Mouse (Mus musculus) thymus, adult 2 months (tissue): Measurements from ENCODE around the gene Ell. TPM values are rescaled to one million over a fixed set of nuclear protein-coding genes. Genes with fewer than 3 reads are reported as not detected.
A peak's percentile ranks its signal among the peaks of the same experiment; 100 is the strongest.

Experiments
- DNase-seq: peaks from one replicate; pipeline ENCODE4 v3.0.0; 2021
- H3K27ac ChIP-seq: fragments of 200-500 bp; 2 replicates; pipeline ENCODE4 v1.5.1; 2012; ENCODE audit warnings: low read length, control low read depth; ENCODE audit not compliant: control insufficient read depth, insufficient read depth
- H3K27me3 ChIP-seq: fragments of 200-500 bp; 2 replicates; pipeline ENCODE4 v1.6.1; 2012; ENCODE audit warnings: mild to moderate bottlenecking, low read length, moderate library complexity, mixed read lengths; ENCODE audit not compliant: control insufficient read depth, insufficient read depth
- H3K36me3 ChIP-seq: fragments of 200-500 bp; 2 replicates; pipeline ENCODE4 v1.6.1; 2012; ENCODE audit warnings: mild to moderate bottlenecking, low read length, moderate library complexity; ENCODE audit not compliant: control insufficient read depth, insufficient read depth
- H3K4me1 ChIP-seq: fragments of 200-500 bp; replicated peaks from 2 replicates; pipeline ENCODE4 v1.6.1; 2012; ENCODE audit warnings: low read length; ENCODE audit not compliant: control insufficient read depth, insufficient read depth
- H3K4me3 ChIP-seq: fragments of 200-500 bp; 2 replicates; pipeline ENCODE4 v1.5.1; 2012; ENCODE audit warnings: mild to moderate bottlenecking, low read length, control low read depth, moderate library complexity; ENCODE audit not compliant: control insufficient read depth, insufficient read depth
- CTCF ChIP-seq: fragments of 200-500 bp; IDR thresholded peaks from 2 replicates; pipeline ENCODE4 v1.5.1; 2012; ENCODE audit warnings: mild to moderate bottlenecking, control low read depth, low read length, moderate library complexity, borderline replicate concordance; ENCODE audit not compliant: control insufficient read depth, poor library complexity, insufficient read depth; ENCODE audit errors: extremely low read depth
- POLR2A ChIP-seq: fragments of 200-500 bp; IDR thresholded peaks from 2 replicates; pipeline ENCODE4 v1.6.1; 2012; ENCODE audit warnings: mild to moderate bottlenecking, low read length, control low read depth, moderate library complexity; ENCODE audit not compliant: control insufficient read depth, poor library complexity, insufficient read depth; ENCODE audit errors: extremely low read depth
- WGBS: fragments of 180-500 bp; shearing (Covaris S2); methylation state at CpG from one replicate; pipeline ENCODE4 v1.1.7; 2018; 5-methylcytosine and 5-hydroxymethylcytosine counted together
- polyA plus RNA-seq: library from polyadenylated mRNA; depleted of rRNA; stranded (reverse); fragments of >200 nt; gene quantifications from 2 replicates; pipeline ENCODE4 v1.2.3, GENCODE M21; 2012

Gene Ell
- polyA plus RNA-seq, 1 experiment, result 40.2 TPM

- TF ChIP-seq POLR2A, result no peak
- TF ChIP-seq CTCF, result no peak
- no peak overlapping the region for H3K27ac ChIP-seq
- peaks cover 49% of the 10 kb centered on the region for H3K27me3 ChIP-seq
- 6% methylated on average over 47 of the region's 47 CpGs for WGBS
- peaks cover 19% of the 10 kb centered on the region for H3K4me1 ChIP-seq
- no peak for DNase-seq
- no peak overlapping the region for H3K4me3 ChIP-seq
- H3K36me3 ChIP-seq, result no peaks in the 10 kb centered on the region
These were observed 45.4 kb upstream of the Ell start for GRCm38 (mm10) chr8:70493692-70494415.

GRCm38 (mm10) chr8:70494416-70494945, 44.8 kb upstream of the Ell start:
- TF ChIP-seq POLR2A, result no peak
- Histone ChIP-seq H3K36me3 (no peaks in the 10 kb centered on the region), H3K4me3 (no peak overlapping the region), H3K4me1 (peaks cover 16% of the 10 kb centered on the region), H3K27ac (no peak overlapping the region), H3K27me3 (peaks cover 49% of the 10 kb centered on the region)
- DNase-seq, result peak; percentile 3
- 2% methylated on average over 28 of the region's 28 CpGs for WGBS

GRCm38 (mm10) chr8:70495001-70495770, 44.1 kb upstream of the Ell start:
- peak; percentile 1 for DNase-seq
- no peak overlapping the region for H3K4me3 ChIP-seq
- 20% methylated on average over 21 of the region's 21 CpGs for WGBS
- H3K36me3 ChIP-seq, result no peaks in the 10 kb centered on the region
- peaks cover 42% of the 10 kb centered on the region for H3K27me3 ChIP-seq
- TF ChIP-seq POLR2A, result no peak
- H3K27ac ChIP-seq, result no peak overlapping the region
- peaks cover 21% of the 10 kb centered on the region for H3K4me1 ChIP-seq

GRCm38 (mm10) chr8:70495771-70496062, 43.5 kb upstream of the Ell start:
- Histone ChIP-seq H3K27me3 (peaks cover 37% of the 10 kb centered on the region), H3K4me1 (peaks cover 23% of the 10 kb centered on the region)
- WGBS, result 34% methylated on average over 12 of the region's 12 CpGs

GRCm38 (mm10) chr8:70500386-70501301, 38.6 kb upstream of the Ell start:
- Histone ChIP-seq H3K27ac (no peak overlapping the region), H3K36me3 (no peaks in the 10 kb centered on the region), H3K4me1 (peaks cover 16% of the 10 kb centered on the region), H3K4me3 (no peak overlapping the region), H3K27me3 (no peaks in the 10 kb centered on the region; the same call in 1 of the 2 replicates)
- TF ChIP-seq CTCF (no peak), POLR2A (no peak)
- 16% methylated on average over 39 of the region's 39 CpGs for WGBS
- DNase-seq, result peak; percentile 39

More at GRCm38 (mm10) chr8:70495771-70496062, 43.5 kb upstream of the Ell start:
- DNase-seq, result no peak
- Histone ChIP-seq H3K36me3 (no peaks in the 10 kb centered on the region), H3K4me3 (no peak overlapping the region), H3K27ac (no peak overlapping the region)
- TF ChIP-seq POLR2A, result no peak
- no peak for TF ChIP-seq CTCF
